Mouse (Mus musculus): ENCODE measurements around the gene Ccdc153.

DNA sequence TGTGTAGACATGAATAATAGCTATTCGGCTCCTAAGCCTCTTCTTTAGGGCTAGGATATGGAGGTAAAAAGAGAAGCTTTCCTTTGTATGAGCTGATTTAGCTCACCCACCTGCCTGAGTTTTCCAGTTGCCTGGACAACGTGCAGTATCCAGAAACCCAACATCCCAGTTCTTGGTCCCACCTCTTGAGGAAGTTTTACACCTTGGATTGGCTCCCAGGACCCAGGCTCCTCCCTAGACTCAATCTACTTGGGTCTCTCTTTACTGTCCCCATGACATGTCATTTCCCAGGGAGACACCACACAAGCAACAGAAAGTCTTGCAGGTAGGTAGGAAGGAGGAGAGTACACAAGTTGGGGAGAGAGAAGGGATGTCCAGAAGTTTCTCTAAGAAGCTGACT lies at the start of gene Ccdc153:
- TF ChIP-seq POLR2A (IDR thresholded peaks at IDR 0.05; ENCODE audit: extremely low read depth, insufficient read depth, low read length), result no peak
- TF ChIP-seq CTCF (IDR thresholded peaks at IDR 0.05; ENCODE audit: extremely low read depth, insufficient read depth, low read length), result no peak

Data from cortical plate, adult 2 months (tissue).